Mouse (Mus musculus): ENCODE data around the gene Cyp2t4. TPM values are rescaled to one million over a fixed set of nuclear protein-coding genes. Genes with fewer than 3 reads are reported as not detected.

Cyp2t4 gene
- polyA plus RNA-seq, 1 experiment, result not detected

DNA sequence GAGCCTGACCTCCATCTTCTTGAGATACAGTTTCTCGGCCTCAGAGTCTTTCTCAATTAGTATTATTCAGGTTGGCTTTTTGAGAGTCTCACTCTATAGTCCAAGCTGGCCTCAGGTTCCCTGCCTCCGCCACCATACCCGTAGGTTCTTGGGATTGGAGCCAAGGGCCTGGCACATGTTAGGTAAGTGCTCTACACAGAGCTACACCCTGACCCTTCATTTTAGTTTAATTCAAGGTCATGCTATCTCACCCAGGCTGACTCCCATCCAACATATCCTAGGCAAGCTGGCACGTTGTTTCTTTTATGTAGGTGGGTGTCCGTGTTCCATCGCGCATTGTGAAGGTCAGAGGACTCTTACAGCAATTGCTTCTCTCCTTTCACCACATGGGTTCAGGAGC, 21.4 kb downstream of the Cyp2t4 start:
- no peak overlapping the region for H3K4me3 ChIP-seq (ENCODE audit: insufficient read depth, low read depth, low read length)
- no peak for TF ChIP-seq CTCF (IDR thresholded peaks at IDR 0.05; ENCODE audit: insufficient read depth, low read depth, low read length)
- TF ChIP-seq POLR2A (IDR thresholded peaks at IDR 0.05; ENCODE audit: insufficient read depth, low read depth, low read length), result no peak
- 91% methylated on average over 7 of the region's 7 CpGs for WGBS
- H3K4me1 ChIP-seq (ENCODE audit: control insufficient read depth, insufficient read depth, low read length), result no peaks in the 10 kb centered on the region
- no peak overlapping the region for H3K27ac ChIP-seq (ENCODE audit: insufficient read depth, low read depth, low read length)

DNA sequence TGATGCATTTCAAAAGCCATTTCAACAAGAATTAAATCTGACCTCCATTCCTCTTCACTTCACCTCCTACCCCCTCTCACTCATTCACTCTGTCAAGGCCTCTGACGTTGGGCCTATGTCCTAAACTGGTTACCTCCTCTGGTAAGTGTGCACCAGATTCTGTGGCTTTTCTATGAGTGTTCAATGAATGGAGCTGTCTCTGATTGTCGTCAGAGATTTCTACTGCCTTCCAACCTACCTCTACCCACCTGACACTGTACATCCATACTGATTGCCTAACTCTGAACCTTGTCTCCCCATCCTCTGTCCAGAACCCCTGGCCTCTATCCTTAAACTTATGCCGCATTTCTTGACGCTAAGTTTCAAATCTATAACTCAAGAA, 24.4 kb downstream of the Cyp2t4 start:
- Histone ChIP-seq H3K4me1 (ENCODE audit: control insufficient read depth, insufficient read depth, low read length) (no peaks in the 10 kb centered on the region), H3K4me3 (ENCODE audit: insufficient read depth, low read depth, low read length) (peak overlapping the region; percentile 69), H3K27ac (ENCODE audit: insufficient read depth, low read depth, low read length) (peak overlapping the region; percentile 71)
- WGBS, result 11% methylated on average over 4 of the region's 4 CpGs
- TF ChIP-seq CTCF (IDR thresholded peaks at IDR 0.05; ENCODE audit: insufficient read depth, low read depth, low read length) (no peak), POLR2A (IDR thresholded peaks at IDR 0.05; ENCODE audit: insufficient read depth, low read depth, low read length) (no peak)

DNA sequence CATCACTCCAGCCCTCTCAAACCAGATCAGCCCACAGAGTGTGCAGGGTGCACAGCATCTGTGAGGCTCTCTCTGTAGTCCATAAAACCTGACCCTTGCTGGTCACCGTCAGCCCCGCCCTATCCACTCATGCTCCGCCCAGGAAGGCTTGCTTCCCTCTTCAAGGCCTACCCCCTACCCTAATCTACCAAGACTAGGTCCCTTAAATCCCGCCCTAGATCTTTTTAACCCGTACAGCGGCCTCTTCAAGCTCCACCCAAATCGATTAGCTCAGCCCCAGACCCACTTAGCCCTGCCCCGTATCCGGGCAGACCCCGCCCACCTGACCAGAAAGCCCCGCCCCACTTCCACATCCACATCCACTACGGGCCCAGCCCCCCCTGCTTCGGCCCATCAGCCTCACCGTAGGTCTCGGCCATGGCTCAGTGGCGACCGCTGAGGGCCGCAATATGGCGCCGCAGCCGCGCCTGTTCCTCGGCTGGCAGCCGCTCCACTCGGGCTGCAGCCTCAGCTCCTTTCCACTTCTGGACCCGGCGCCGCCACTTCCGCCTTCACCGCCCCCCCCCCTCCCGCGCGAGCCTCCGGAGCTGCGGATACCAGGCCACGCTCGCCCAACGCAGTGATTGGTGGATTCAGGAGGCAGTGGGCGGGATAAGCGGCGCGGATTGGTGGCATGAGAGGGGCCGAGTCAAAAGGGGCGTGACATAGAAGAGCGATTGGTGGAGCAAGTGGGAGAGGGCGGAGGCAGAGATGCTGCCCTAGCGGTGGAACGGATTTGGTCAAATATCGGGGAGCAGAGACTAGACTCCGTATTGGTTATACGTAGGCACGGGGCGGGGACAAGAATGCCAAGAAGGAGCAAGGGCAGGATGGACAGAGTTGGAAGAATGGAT, 25.1 kb downstream of the Cyp2t4 start, which contains the start of gene Rab4b:
Gene Rab4b (minus strand): TSS at position 573 of the 893 bp plus-strand sequence.
- under 1% methylated on average over 53 of the region's 53 CpGs for WGBS
- peak; percentile 36 for TF ChIP-seq POLR2A (IDR thresholded peaks at IDR 0.05; ENCODE audit: insufficient read depth, low read depth, low read length)
- TF ChIP-seq CTCF (IDR thresholded peaks at IDR 0.05; ENCODE audit: insufficient read depth, low read depth, low read length), result no peak
- Histone ChIP-seq H3K4me1 (ENCODE audit: control insufficient read depth, insufficient read depth, low read length) (no peaks in the 10 kb centered on the region), H3K27ac (ENCODE audit: insufficient read depth, low read depth, low read length) (peak within 1 kb of the TSS; percentile 85), H3K4me3 (ENCODE audit: insufficient read depth, low read depth, low read length) (peak within 1 kb of the TSS; percentile 69)

DNA sequence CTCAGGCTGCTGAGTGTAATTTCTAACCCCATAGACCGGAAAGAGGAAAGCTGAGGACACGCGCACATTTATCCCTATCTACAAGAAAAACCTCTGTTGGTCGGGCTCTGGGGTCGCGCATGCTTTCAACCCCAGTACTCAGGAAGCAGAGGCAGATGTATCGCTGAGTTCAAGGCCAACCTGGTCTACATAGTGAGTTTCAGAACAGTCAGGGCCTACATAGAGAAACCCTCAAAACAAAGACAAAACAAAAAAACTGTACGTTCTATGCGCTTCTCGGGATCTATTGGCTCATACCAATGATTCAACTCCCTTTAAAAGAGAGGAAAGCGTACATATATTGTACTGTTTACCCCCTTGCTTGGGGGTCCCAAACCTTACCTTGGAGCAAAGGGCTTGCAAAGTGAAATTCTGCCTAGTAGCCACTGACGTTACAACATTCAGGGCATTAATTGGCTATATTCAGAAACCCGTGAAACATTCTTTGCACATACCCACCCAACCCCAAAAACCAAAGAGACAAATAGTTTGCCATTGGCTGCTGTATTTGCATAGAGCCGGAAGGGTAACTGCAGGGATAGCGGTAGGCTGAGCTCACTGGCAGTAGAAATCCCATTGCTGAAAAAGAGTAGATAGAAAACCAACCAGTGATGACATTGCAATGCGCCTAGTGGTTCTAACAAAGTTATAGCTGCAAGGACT, 25.9 kb downstream of the Cyp2t4 start:
- 38% methylated on average over 16 of the region's 16 CpGs for WGBS
- H3K4me3 ChIP-seq (ENCODE audit: insufficient read depth, low read depth, low read length), result peak overlapping the region; percentile 47
- H3K4me1 ChIP-seq (ENCODE audit: control insufficient read depth, insufficient read depth, low read length), result no peaks in the 10 kb centered on the region
- H3K27ac ChIP-seq (ENCODE audit: insufficient read depth, low read depth, low read length), result peak overlapping the region; percentile 85
- TF ChIP-seq CTCF (IDR thresholded peaks at IDR 0.05; ENCODE audit: insufficient read depth, low read depth, low read length), result no peak
- TF ChIP-seq POLR2A (IDR thresholded peaks at IDR 0.05; ENCODE audit: insufficient read depth, low read depth, low read length), result no peak

DNA sequence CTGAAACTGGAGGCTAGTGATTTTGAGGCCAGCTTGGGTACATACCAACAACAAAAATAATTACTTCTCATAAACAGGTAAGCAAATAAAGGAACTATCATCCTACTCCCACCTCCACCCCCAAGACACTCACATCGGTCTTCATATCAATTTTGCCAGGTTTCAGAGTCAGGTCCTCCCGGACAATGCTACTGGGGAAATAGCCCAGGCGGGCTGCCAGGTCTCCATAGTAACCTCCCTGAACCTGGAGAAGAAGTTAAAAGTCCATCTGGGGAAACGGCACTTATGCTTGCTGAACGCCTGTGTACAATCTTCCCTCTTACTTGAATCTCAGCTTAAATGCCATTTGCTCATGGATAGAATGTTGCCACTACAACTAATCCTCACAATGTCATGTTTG, 26.5 kb downstream of the Cyp2t4 start:
- TF ChIP-seq POLR2A (IDR thresholded peaks at IDR 0.05; ENCODE audit: insufficient read depth, low read depth, low read length), result no peak
- TF ChIP-seq CTCF (IDR thresholded peaks at IDR 0.05; ENCODE audit: insufficient read depth, low read depth, low read length), result no peak
- H3K27ac ChIP-seq (ENCODE audit: insufficient read depth, low read depth, low read length), result no peak overlapping the region

DNA sequence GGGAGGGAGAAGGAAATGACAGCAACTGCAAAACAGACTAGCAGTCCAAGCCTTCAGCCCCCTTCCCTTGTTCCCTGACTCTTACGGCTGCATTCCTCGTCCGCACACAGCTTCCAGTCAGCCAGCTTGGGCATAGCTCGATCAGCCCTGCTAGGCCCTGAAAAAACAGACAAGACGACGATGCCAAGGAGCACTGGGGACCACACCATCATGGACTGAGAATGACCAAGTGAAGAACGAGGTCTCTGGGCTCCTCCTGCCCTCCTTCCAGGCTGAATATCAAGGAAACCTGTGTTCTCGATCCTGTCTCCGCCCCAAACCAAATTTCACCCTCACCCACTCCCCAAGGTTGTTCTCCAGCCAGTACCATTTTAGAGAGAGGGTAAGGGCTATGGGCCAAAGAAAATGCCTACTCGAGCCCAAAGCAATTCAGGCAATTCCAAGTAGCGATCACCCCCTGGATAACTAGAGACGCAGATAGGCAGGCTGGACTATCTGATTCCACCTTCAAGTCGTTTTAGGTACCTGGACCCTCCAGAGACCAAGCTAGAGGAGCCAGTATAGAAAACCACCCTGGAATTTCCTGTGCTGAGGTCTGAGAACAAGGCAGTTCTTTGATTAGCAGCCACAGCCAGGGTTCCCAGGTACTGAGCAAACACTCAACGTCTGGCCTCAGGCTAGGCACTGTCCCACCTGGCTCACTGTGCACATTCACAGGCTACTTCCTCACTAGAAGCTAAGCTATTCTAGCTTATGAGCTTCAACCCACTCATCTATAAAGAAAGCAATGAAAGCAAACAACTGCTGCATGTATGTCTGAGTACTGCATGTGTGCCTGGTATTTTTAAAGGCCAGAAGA, 27.6 kb downstream of the Cyp2t4 start, which contains the start of the genes Gm21983 and Mia:
Gene Gm21983 (minus strand): TSS at position 250 of the 859 bp plus-strand sequence.
Gene Mia (minus strand): TSS at position 321 of the 859 bp plus-strand sequence.
- WGBS, result 68% methylated on average over 14 of the region's 14 CpGs
- H3K27ac ChIP-seq (ENCODE audit: insufficient read depth, low read depth, low read length), result no peak within 1 kb of the TSS
- no peaks in the 10 kb centered on the region for H3K4me1 ChIP-seq (ENCODE audit: control insufficient read depth, insufficient read depth, low read length)
- no peak within 1 kb of the TSS for H3K4me3 ChIP-seq (ENCODE audit: insufficient read depth, low read depth, low read length)
- TF ChIP-seq POLR2A (IDR thresholded peaks at IDR 0.05; ENCODE audit: insufficient read depth, low read depth, low read length) (no peak), CTCF (IDR thresholded peaks at IDR 0.05; ENCODE audit: insufficient read depth, low read depth, low read length) (no peak)

More for the DNA sequence above, 26.5 kb downstream of the Cyp2t4 start:
- H3K4me1 ChIP-seq (ENCODE audit: control insufficient read depth, insufficient read depth, low read length), result no peaks in the 10 kb centered on the region
- 38% methylated on average over 5 of the region's 5 CpGs for WGBS
- H3K4me3 ChIP-seq (ENCODE audit: insufficient read depth, low read depth, low read length), result no peak overlapping the region

DNA sequence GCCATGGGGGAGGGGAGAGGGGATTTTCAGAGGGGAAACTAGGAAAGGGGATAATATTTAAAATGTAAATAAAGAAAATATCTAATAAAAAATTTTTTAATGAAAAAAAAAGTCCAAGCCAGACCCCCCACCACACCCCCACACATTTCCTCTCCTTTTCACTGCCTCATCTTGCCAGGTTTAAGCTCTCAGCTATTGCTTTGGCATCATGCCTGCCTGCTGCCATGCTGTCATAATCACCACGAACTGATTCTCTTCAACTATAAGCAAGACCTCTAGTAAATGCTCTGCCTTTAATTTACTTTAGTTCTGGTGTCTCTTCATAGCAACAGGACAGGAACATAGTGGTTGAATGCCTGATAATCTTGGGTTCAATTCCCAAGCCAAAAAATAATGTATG, 29.0 kb downstream of the Cyp2t4 start:
- TF ChIP-seq POLR2A (IDR thresholded peaks at IDR 0.05; ENCODE audit: insufficient read depth, low read depth, low read length) (no peak), CTCF (IDR thresholded peaks at IDR 0.05; ENCODE audit: insufficient read depth, low read depth, low read length) (no peak)
- H3K27ac ChIP-seq (ENCODE audit: insufficient read depth, low read depth, low read length), result no peak overlapping the region
- WGBS, result 59% methylated on average over 1 of the region's 1 CpGs
- no peaks in the 10 kb centered on the region for H3K4me1 ChIP-seq (ENCODE audit: control insufficient read depth, insufficient read depth, low read length)
- no peak overlapping the region for H3K4me3 ChIP-seq (ENCODE audit: insufficient read depth, low read depth, low read length)

DNA sequence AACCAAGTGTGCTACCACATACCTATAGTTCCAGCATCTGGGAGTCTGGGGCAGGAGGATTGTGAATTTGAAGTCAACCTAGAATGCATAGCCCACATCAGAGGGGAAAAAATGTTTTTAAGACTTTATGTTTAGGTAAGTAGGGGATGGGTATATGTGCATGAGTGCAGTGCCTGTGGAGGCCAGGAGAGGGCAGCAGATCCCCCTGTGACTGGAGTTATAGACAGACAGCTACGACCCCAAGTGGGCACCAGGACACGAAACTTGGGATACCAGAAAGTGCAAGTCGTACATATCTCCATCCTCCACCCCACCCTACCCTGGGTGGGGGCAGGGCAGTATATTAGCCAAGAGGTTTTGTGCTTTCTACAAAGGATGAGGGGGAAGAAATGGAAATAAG, 31.4 kb downstream of the Cyp2t4 start:
- no peaks in the 10 kb centered on the region for H3K4me1 ChIP-seq (ENCODE audit: control insufficient read depth, insufficient read depth, low read length)
- 63% methylated on average over 3 of the region's 3 CpGs for WGBS
- TF ChIP-seq POLR2A (IDR thresholded peaks at IDR 0.05; ENCODE audit: insufficient read depth, low read depth, low read length), result no peak
- TF ChIP-seq CTCF (IDR thresholded peaks at IDR 0.05; ENCODE audit: insufficient read depth, low read depth, low read length), result no peak; the same call in 1 of the 2 replicates

More for the DNA sequence above, 31.4 kb downstream of the Cyp2t4 start:
- H3K27ac ChIP-seq (ENCODE audit: insufficient read depth, low read depth, low read length), result no peak overlapping the region
- H3K4me3 ChIP-seq (ENCODE audit: insufficient read depth, low read depth, low read length), result no peak overlapping the region
